Mouse (Mus musculus) limb, embryonic 14.5 days (tissue): Measurements from ENCODE around the gene Atp6v1fnb. TPM values are rescaled to one million over a fixed set of nuclear protein-coding genes. Genes with fewer than 3 reads are reported as not detected.
A peak's percentile ranks its signal among the peaks of the same experiment; 100 is the strongest.

ENCODE experiments used
- ATAC-seq: fragments of 200-750 bp; cut with Nextera tagmentation; 2 replicates; pipeline ENCODE4 v1.8.0; 2017; ENCODE audit warnings: low read depth, moderate number of reproducible peaks, moderate TSS enrichment; ENCODE audit not compliant: low FRiP score
- DNase-seq: peaks from one replicate; pipeline ENCODE4 v3.0.0-alpha.2; 2015; ENCODE audit warnings: low spot score
- H3K27ac ChIP-seq: fragments of 300-500 bp; sonication (generic); replicated peaks from 2 replicates; pipeline ENCODE4 v1.5.1; 2014; ENCODE audit warnings: low read depth, mild to moderate bottlenecking, low read length, moderate library complexity, mixed read lengths
- H3K27me3 ChIP-seq: fragments of 300-500 bp; sonication (generic); 2 replicates; pipeline ENCODE4 v1.6.1; 2014; ENCODE audit warnings: low read length, mixed read lengths; ENCODE audit not compliant: control insufficient read depth, insufficient read depth
- H3K36me3 ChIP-seq: fragments of 300-500 bp; sonication (generic); 2 replicates; pipeline ENCODE4 v1.6.1; 2014; ENCODE audit warnings: mild to moderate bottlenecking, low read length, moderate library complexity, mixed read lengths; ENCODE audit not compliant: control insufficient read depth, insufficient read depth
- H3K4me1 ChIP-seq: fragments of 300-500 bp; sonication (generic); 2 replicates; pipeline ENCODE4 v1.6.1; 2014; ENCODE audit warnings: antibody characterized with exemption, low read length, mixed read lengths; ENCODE audit not compliant: control insufficient read depth, insufficient read depth
- H3K4me2 ChIP-seq: fragments of 300-500 bp; sonication (generic); replicated peaks from 2 replicates; pipeline ENCODE4 v1.6.1; 2014; ENCODE audit warnings: low read depth, mild to moderate bottlenecking, low read length, moderate library complexity; ENCODE audit not compliant: severe bottlenecking
- H3K4me3 ChIP-seq: fragments of 300-500 bp; sonication (generic); replicated peaks from 2 replicates; pipeline ENCODE4 v1.5.1; 2014; ENCODE audit warnings: low read length
- H3K9ac ChIP-seq: fragments of 300-500 bp; sonication (generic); 2 replicates; pipeline ENCODE4 v1.6.1; 2014; ENCODE audit warnings: mild to moderate bottlenecking, low read depth, low read length, moderate library complexity; ENCODE audit not compliant: severe bottlenecking
- H3K9me3 ChIP-seq: fragments of 300-500 bp; sonication (generic); 2 replicates; pipeline ENCODE4 v1.6.1; 2016; ENCODE audit warnings: low read length; ENCODE audit not compliant: control insufficient read depth
- POLR2A ChIP-seq: fragments of 200-500 bp; IDR thresholded peaks from 2 replicates; pipeline ENCODE4 v1.8.0; 2012; ENCODE audit warnings: inconsistent platforms, mild to moderate bottlenecking, moderate library complexity, borderline replicate concordance; ENCODE audit not compliant: insufficient read depth, insufficient read length; ENCODE audit errors: extremely low read depth
- WGBS: fragments of 180-500 bp; shearing (Covaris S2); extraction: QIAGEN DNeasy Blood & Tissue Kit; methylation state at CpG from one replicate; pipeline ENCODE4 v1.1.7; 2014; 5-methylcytosine and 5-hydroxymethylcytosine counted together
- polyA plus RNA-seq, 2 experiments: library from polyadenylated mRNA; depleted of rRNA in 1 of 2; stranded (reverse) in 1 of 2; unstranded in 1 of 2; fragments of >200 nt; fragmentation: Nextera tagmentation in 1 of 2; extraction: Ambion mirVana in 1 of 2; gene quantifications; 2 replicates each; pipeline versions ENCODE4 v1.2.1 to v1.2.3; 2012 to 2014

The Atp6v1fnb gene
- polyA plus RNA-seq, 2 experiments: not detected

- Histone ChIP-seq H3K27ac (no peak within 1 kb of the TSS), H3K36me3 (no peaks in the 10 kb centered on the region), H3K9ac (peak within 1 kb of the TSS; percentile 72), H3K27me3 (no peaks in the 10 kb centered on the region), H3K4me3 (peak within 1 kb of the TSS; percentile 62), H3K4me1 (peaks cover 18% of the 10 kb centered on the region), H3K4me2 (peak within 1 kb of the TSS; percentile 58), H3K9me3 (no peaks in the 10 kb centered on the region)
- ATAC-seq: peak; percentile 72
- DNase-seq: peak; percentile 44
- under 1% methylated on average over 43 of the region's 47 CpGs for WGBS
- TF ChIP-seq POLR2A: no peak
Observed at GRCm38 (mm10) chr6:29507447-29508309, 36.4 kb downstream of the Atp6v1fnb start, which contains the start of gene Kcp. TSS of gene Kcp (minus strand) at chr6:29507952.

GRCm38 (mm10) chr6:29509086-29509485 is 37.8 kb downstream of the Atp6v1fnb start:
- no peak overlapping the region for H3K4me3 ChIP-seq
- peaks cover 27% of the 10 kb centered on the region for H3K4me1 ChIP-seq
- H3K9ac ChIP-seq: no peak overlapping the region
- no peak overlapping the region for H3K4me2 ChIP-seq
- H3K27me3 ChIP-seq: no peaks in the 10 kb centered on the region
- H3K9me3 ChIP-seq: no peaks in the 10 kb centered on the region
- ATAC-seq (no peak), DNase-seq (no peak)
- no peak for TF ChIP-seq POLR2A
- WGBS: 27% methylated on average over 2 of the region's 2 CpGs
- H3K27ac ChIP-seq: no peak overlapping the region
- H3K36me3 ChIP-seq: no peaks in the 10 kb centered on the region

- H3K27me3 ChIP-seq: no peaks in the 10 kb centered on the region
- peak; percentile 85 for DNase-seq
- H3K9me3 ChIP-seq: no peaks in the 10 kb centered on the region
- H3K4me3 ChIP-seq: peak overlapping the region; percentile 6; the same call in 1 of the 2 replicates
- no peaks in the 10 kb centered on the region for H3K36me3 ChIP-seq
- H3K27ac ChIP-seq: peak overlapping the region; percentile 26; the same call in 1 of the 2 replicates
- peaks cover 19% of the 10 kb centered on the region for H3K4me1 ChIP-seq
- peak; percentile 77 for ATAC-seq
- TF ChIP-seq POLR2A: no peak
- 3% methylated on average over 11 of the region's 11 CpGs for WGBS
- H3K4me2 ChIP-seq: peak overlapping the region; percentile 33
- peak overlapping the region; percentile 28; the same call in 1 of the 2 replicates for H3K9ac ChIP-seq
Observed at GRCm38 (mm10) chr6:29513284-29513683, 42.0 kb downstream of the Atp6v1fnb start.

- no peak overlapping the region for H3K9ac ChIP-seq
- no peak for TF ChIP-seq POLR2A
- H3K27ac ChIP-seq: no peak overlapping the region
- ATAC-seq (peak; percentile 53; the same call in 1 of the 2 replicates), DNase-seq (peak; percentile 49)
- H3K9me3 ChIP-seq: no peaks in the 10 kb centered on the region
- H3K4me2 ChIP-seq: no peak overlapping the region
- no peak overlapping the region for H3K4me3 ChIP-seq
- no peaks in the 10 kb centered on the region for H3K36me3 ChIP-seq
- H3K4me1 ChIP-seq: peaks cover 9% of the 10 kb centered on the region; the same call in 1 of the 2 replicates
- H3K27me3 ChIP-seq: no peaks in the 10 kb centered on the region
- WGBS: 11% methylated on average over 5 of the region's 5 CpGs
Observed at GRCm38 (mm10) chr6:29517139-29517538, 45.9 kb downstream of the Atp6v1fnb start.

GRCm38 (mm10) chr6:29522626-29523300 is 51.5 kb downstream of the Atp6v1fnb start:
- peaks cover 7% of the 10 kb centered on the region for H3K4me1 ChIP-seq

More at GRCm38 (mm10) chr6:29522626-29523300, 51.5 kb downstream of the Atp6v1fnb start:
- Histone ChIP-seq H3K4me3 (no peak overlapping the region), H3K4me2 (no peak overlapping the region), H3K9me3 (no peaks in the 10 kb centered on the region), H3K27me3 (peaks cover 20% of the 10 kb centered on the region), H3K36me3 (no peaks in the 10 kb centered on the region), H3K27ac (no peak overlapping the region), H3K9ac (no peak overlapping the region)
- no peak for TF ChIP-seq POLR2A
- no peak for DNase-seq
- WGBS: 56% methylated on average over 6 of the region's 6 CpGs
- no peak for ATAC-seq

Other genes starting within 250 kb of the Atp6v1fnb start
- gene Hilpda, start 198.9 kb upstream of the Atp6v1fnb start, polyA plus RNA-seq (2012; rRNA removed): 39.7 and 48.1 TPM in 2 replicates
- 48.1 and 53.7 TPM in 2 replicates for gene Hilpda, start 198.9 kb upstream of the Atp6v1fnb start, polyA plus RNA-seq (2014; fragmentation: Nextera tagmentation; extraction: Ambion mirVana)
- gene Fam71f2, start 191.8 kb upstream of the Atp6v1fnb start, polyA plus RNA-seq (2012; rRNA removed): 2.6 and 3.8 TPM in 2 replicates
- gene Fam71f2, start 191.8 kb upstream of the Atp6v1fnb start, polyA plus RNA-seq (2014; fragmentation: Nextera tagmentation; extraction: Ambion mirVana): 0.57 and 0.70 TPM in 2 replicates
- 0.10 and 0.27 TPM in 2 replicates for gene Fam71f1, start 152.3 kb upstream of the Atp6v1fnb start, polyA plus RNA-seq (2012; rRNA removed)
- 0.23 TPM in 1 of 2 replicates, not detected in the other for gene Fam71f1, start 152.3 kb upstream of the Atp6v1fnb start, polyA plus RNA-seq (2014; fragmentation: Nextera tagmentation; extraction: Ambion mirVana)
- gene Calu, start 123.4 kb upstream of the Atp6v1fnb start, polyA plus RNA-seq (2012; rRNA removed): 354 and 382 TPM in 2 replicates
- gene Calu, start 123.4 kb upstream of the Atp6v1fnb start, polyA plus RNA-seq (2014; fragmentation: Nextera tagmentation; extraction: Ambion mirVana): 536 and 540 TPM in 2 replicates
- gene Opn1sw, start 83.0 kb upstream of the Atp6v1fnb start, polyA plus RNA-seq (2012; rRNA removed): 1.3 and 2.1 TPM in 2 replicates
- 2.0 and 2.3 TPM in 2 replicates for gene Opn1sw, start 83.0 kb upstream of the Atp6v1fnb start, polyA plus RNA-seq (2014; fragmentation: Nextera tagmentation; extraction: Ambion mirVana)
- 25.3 and 26.0 TPM in 2 replicates for gene Ccdc136, start 75.1 kb upstream of the Atp6v1fnb start, polyA plus RNA-seq (2012; rRNA removed)
- 26.2 and 26.8 TPM in 2 replicates for gene Ccdc136, start 75.1 kb upstream of the Atp6v1fnb start, polyA plus RNA-seq (2014; fragmentation: Nextera tagmentation; extraction: Ambion mirVana)
- 38.1 and 43.9 TPM in 2 replicates for gene Flnc, start 38.2 kb upstream of the Atp6v1fnb start, polyA plus RNA-seq (2012; rRNA removed)
- gene Flnc, start 38.2 kb upstream of the Atp6v1fnb start, polyA plus RNA-seq (2014; fragmentation: Nextera tagmentation; extraction: Ambion mirVana): 25.1 and 27.0 TPM in 2 replicates
- 195 and 204 TPM in 2 replicates for gene Atp6v1f, start 3.7 kb upstream of the Atp6v1fnb start, polyA plus RNA-seq (2012; rRNA removed)
- gene Atp6v1f, start 3.7 kb upstream of the Atp6v1fnb start, polyA plus RNA-seq (2014; fragmentation: Nextera tagmentation; extraction: Ambion mirVana): 226 and 239 TPM in 2 replicates
- 92.4 and 136 TPM in 2 replicates for gene Kcp, start 36.5 kb downstream of the Atp6v1fnb start, polyA plus RNA-seq (2012; rRNA removed)
- 27.1 and 36.0 TPM in 2 replicates for gene Kcp, start 36.5 kb downstream of the Atp6v1fnb start, polyA plus RNA-seq (2014; fragmentation: Nextera tagmentation; extraction: Ambion mirVana)
- 4.8 and 5.0 TPM in 2 replicates for gene Irf5, start 55.2 kb downstream of the Atp6v1fnb start, polyA plus RNA-seq (2012; rRNA removed)
- 3.2 and 4.4 TPM in 2 replicates for gene Irf5, start 55.2 kb downstream of the Atp6v1fnb start, polyA plus RNA-seq (2014; fragmentation: Nextera tagmentation; extraction: Ambion mirVana)
- gene Tnpo3, start 138.4 kb downstream of the Atp6v1fnb start, polyA plus RNA-seq (2012; rRNA removed): 60.1 and 64.0 TPM in 2 replicates
- gene Tnpo3, start 138.4 kb downstream of the Atp6v1fnb start, polyA plus RNA-seq (2014; fragmentation: Nextera tagmentation; extraction: Ambion mirVana): 82.7 and 90.4 TPM in 2 replicates
- gene Tspan33, start 222.8 kb downstream of the Atp6v1fnb start, polyA plus RNA-seq (2012; rRNA removed): 4.9 and 5.0 TPM in 2 replicates
- gene Tspan33, start 222.8 kb downstream of the Atp6v1fnb start, polyA plus RNA-seq (2014; fragmentation: Nextera tagmentation; extraction: Ambion mirVana): 2.7 and 2.8 TPM in 2 replicates